Mouse (Mus musculus): ENCODE results near the gene L2hgdh.

DNA sequence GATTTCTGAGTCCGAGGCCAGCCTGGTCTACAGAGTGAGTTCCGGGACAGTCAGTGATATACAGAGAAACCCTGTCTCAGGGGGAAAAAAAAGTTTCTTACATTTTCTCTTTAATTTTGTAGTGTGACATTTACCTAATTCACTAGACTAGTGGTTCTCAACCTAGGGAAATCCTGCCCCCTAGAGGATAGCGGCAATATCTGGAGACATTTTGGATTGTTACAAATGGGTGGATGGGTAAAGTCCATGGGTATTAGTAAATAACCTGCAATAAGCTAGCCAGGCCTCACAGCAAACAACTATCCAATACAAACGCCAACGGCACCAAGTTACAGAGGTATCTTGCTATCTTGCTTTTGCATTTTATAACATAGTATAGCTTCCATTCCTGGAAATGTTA lies 27.9 kb downstream of the L2hgdh start:
- TF ChIP-seq CTCF (IDR thresholded peaks at IDR 0.05; ENCODE audit: low read depth) = peak; percentile 85
- no peak for TF ChIP-seq EP300 (IDR thresholded peaks at IDR 0.05; ENCODE audit: low read depth)

All from liver, postnatal 0 days (tissue).